Mouse (Mus musculus): ENCODE results near the gene Hmg20a.

GRCm38 (mm10) chr9:56415935-56416607 is 2.3 kb upstream of the Hmg20a start:
- TF ChIP-seq CTCF (IDR thresholded peaks at IDR 0.05; ENCODE audit: low read depth) = no peak
- no peak for TF ChIP-seq EP300 (IDR thresholded peaks at IDR 0.05; ENCODE audit: low read depth)

All from liver, embryonic 14.5 days (tissue).